Mouse (Mus musculus): ENCODE results near the gene Crtc3.

Crtc3 gene

GRCm38 (mm10) chr7:80597900-80598299 lies 90.8 kb downstream of the Crtc3 start:
- no peak for DNase-seq

- DNase-seq = no peak
These were observed 99.5 kb downstream of the Crtc3 start for GRCm38 (mm10) chr7:80589054-80589746.

GRCm38 (mm10) chr7:80587684-80588083 lies 101.0 kb downstream of the Crtc3 start:
- DNase-seq = peak; percentile 31 to 34

- peak; percentile 51 to 64 for DNase-seq
These were observed 101.7 kb downstream of the Crtc3 start for GRCm38 (mm10) chr7:80586681-80587660.

GRCm38 (mm10) chr7:80586161-80586560 lies 102.5 kb downstream of the Crtc3 start:
- DNase-seq = no peak

- no peak for DNase-seq
These were observed 103.3 kb downstream of the Crtc3 start for GRCm38 (mm10) chr7:80585380-80585779.

GRCm38 (mm10) chr7:80583981-80584380 lies 104.7 kb downstream of the Crtc3 start:
- peak; percentile 59 to 74 for DNase-seq

- DNase-seq = peak; percentile 61 to 67
These were observed 105.7 kb downstream of the Crtc3 start for GRCm38 (mm10) chr7:80582821-80583451.

- DNase-seq = peak in 1 of 2 experiments; percentile 65
These were observed 108.3 kb downstream of the Crtc3 start for GRCm38 (mm10) chr7:80580368-80580767.

- DNase-seq = no peak
These were observed 111.2 kb downstream of the Crtc3 start for GRCm38 (mm10) chr7:80577417-80577980.

GRCm38 (mm10) chr7:80576626-80577025 lies 112.1 kb downstream of the Crtc3 start:
- no peak for DNase-seq

- no peak for DNase-seq
These were observed 112.9 kb downstream of the Crtc3 start for GRCm38 (mm10) chr7:80575750-80576149.

GRCm38 (mm10) chr7:80573076-80573475 lies 115.6 kb downstream of the Crtc3 start:
- no peak for DNase-seq

- DNase-seq = no peak
These were observed 120.7 kb downstream of the Crtc3 start for GRCm38 (mm10) chr7:80567982-80568381.

GRCm38 (mm10) chr7:80561931-80562330 lies 126.7 kb downstream of the Crtc3 start:
- no peak for DNase-seq

GRCm38 (mm10) chr7:80561271-80561670 lies 127.4 kb downstream of the Crtc3 start:
- no peak for DNase-seq

- DNase-seq = no peak
These were observed 130.1 kb downstream of the Crtc3 start for GRCm38 (mm10) chr7:80558572-80558971.

- DNase-seq = peak in 1 of 2 experiments; percentile 12
These were observed 130.6 kb downstream of the Crtc3 start for GRCm38 (mm10) chr7:80558101-80558500.

GRCm38 (mm10) chr7:80557161-80557560 lies 131.5 kb downstream of the Crtc3 start:
- peak; percentile 27 to 36 for DNase-seq

- DNase-seq = peak; percentile 38 to 72
These were observed 132.5 kb downstream of the Crtc3 start for GRCm38 (mm10) chr7:80556166-80556565.

GRCm38 (mm10) chr7:80555146-80555545 lies 133.5 kb downstream of the Crtc3 start:
- no peak for DNase-seq

GRCm38 (mm10) chr7:80554180-80555021 lies 134.3 kb downstream of the Crtc3 start:
- DNase-seq = peak; percentile 14 to 18
